Mouse (Mus musculus) cerebellum, adult 11 months (tissue): ENCODE data around the gene Plekhm1.

Source experiments
- DNase-seq: peaks from one replicate; pipeline ENCODE4 v3.0.0; 2022

Plekhm1 gene

GRCm38 (mm10) chr11:103387870-103388526, 24.5 kb downstream of the Plekhm1 start:
- no peak for DNase-seq

GRCm38 (mm10) chr11:103386827-103387226, 25.7 kb downstream of the Plekhm1 start:
- DNase-seq: no peak

DNA sequence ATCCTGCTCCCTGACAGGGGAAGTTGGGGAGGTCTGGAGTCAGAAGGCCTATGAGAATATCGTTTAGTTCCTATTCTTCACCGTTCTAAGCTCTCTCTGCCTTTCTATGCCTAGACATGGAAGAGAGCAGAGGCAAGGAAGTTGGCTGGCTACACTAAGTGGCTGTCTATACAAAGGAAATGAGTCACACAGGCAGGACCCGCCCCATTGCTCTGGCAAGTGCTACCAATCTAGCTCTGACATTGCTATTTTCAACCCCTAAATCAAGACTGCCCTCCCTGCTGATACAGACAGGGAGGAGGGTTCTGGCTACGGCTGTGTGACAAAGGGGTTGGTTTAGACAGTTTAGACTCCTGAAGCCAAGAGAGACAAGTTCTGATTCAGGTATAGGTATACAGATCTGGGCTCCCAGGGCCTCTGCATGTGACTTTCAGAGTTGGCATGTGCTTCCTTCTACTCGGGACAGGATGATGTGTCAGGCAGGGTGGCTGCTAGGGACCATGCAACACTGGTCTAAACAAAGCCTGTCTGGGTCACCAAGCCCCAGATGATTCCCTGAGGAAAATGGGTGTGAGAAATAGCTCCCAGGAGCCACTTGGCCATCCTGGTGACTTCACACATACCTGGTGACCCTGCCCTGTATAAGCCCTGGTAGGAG, 30.4 kb downstream of the Plekhm1 start:
- no peak for DNase-seq

GRCm38 (mm10) chr11:103381505-103381904, 31.0 kb downstream of the Plekhm1 start:
- DNase-seq: no peak

DNA sequence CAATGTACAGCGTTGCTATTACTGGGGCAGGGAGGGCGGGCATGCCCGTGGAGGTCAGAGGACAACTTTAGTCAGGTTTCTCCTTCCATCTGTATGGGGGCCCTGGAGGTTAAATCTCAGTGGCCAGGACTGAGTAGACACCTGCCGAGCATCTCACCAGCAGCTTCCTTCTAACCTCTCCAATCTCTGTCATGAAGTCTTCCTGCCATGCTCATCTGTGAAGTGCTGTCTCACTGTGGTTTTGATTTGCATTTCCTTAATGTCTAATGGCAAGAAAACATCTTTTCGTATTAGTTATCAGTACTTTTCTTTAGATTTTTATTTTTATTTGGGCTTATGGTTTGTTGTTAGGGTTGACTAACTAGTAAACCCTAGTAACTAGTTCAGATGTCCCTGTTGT, 32.0 kb downstream of the Plekhm1 start:
- no peak for DNase-seq

- no peak for DNase-seq
These were observed 34.1 kb downstream of the Plekhm1 start for GRCm38 (mm10) chr11:103378341-103378740.

- no peak for DNase-seq
These were observed 36.7 kb downstream of the Plekhm1 start for GRCm38 (mm10) chr11:103375772-103376171.

DNA sequence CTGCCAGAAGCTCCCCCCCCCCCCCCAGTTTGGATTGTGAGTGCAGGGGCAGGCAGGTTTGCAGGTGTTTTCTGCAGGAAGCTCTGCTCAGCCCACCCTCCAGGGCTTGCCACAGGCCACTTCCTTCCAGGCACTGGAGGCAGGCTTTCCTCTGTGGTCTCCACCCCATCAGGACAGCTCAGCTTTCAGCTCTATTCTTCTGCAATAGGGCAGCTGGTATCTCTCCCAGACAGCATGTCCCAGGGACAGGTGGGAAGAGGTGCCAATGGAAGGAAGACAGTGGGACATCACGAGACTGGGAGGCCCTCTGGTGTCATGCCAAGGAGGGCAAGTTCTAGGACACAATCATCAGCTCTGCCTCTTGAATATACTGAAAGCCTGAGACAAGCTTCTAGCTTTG, 37.2 kb downstream of the Plekhm1 start:
- DNase-seq: no peak

GRCm38 (mm10) chr11:103373922-103374321, 38.6 kb downstream of the Plekhm1 start:
- DNase-seq: no peak

- no peak for DNase-seq
These were observed 39.9 kb downstream of the Plekhm1 start for GRCm38 (mm10) chr11:103372561-103372960.

DNA sequence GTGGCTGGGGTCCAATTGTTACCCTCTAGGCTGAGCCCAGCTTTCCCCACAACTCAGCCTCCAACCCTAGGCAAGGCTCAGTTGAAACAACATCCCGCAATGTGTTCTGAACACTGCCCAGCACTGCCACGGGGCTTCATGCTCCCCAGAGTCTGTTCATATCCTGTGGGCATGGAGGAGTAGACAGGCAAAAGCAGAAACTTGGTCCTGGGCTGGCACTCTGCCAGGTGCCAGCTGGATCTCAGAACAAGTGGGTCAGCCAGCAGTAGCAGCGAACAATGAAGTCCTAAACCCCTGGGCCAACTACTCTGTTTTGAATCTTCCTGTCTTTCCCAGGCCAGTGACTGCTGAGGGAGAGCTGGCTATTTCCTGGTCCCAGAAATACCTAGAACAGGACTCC, 40.4 kb downstream of the Plekhm1 start:
- DNase-seq: no peak

GRCm38 (mm10) chr11:103371222-103371539, 41.3 kb downstream of the Plekhm1 start:
- DNase-seq: no peak

DNA sequence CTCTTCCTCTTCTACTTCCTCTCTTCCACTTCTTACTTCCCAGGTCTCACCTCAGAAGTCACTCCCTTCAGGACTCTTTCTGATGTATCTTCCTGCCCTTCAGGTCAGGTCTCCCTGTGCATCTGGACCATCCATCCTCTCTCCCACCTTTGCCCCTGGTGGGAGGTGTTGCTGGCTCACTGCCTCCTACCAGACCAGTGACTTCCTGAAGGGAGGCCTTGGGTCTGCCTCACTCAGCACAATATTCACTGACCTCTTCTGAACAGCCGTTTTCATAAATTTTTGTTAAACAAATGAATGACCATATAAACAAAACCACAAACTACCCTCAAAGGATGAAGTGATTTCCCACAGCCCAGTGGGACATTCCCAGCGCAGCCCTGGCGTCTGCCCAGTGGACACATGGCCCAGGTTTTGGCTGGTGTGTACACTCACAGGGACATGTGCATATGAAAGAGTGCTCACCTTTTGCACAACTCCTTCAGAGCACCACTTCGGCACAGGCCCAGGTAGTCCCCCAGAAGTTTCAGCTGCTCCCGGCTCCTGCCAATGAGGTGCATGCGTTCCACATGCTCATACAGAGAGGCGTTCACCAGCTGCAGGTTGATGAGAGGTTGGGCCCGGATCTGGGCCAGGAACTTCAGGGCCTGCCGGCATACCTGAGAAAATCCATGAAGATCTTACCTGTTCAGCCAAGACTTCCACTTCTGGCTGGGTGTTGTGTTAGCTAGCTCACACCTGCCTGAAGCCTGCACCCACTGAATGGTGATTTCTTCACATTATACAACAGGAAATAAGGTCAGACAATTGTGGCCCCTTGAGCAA, 41.9 kb downstream of the Plekhm1 start:
- no peak for DNase-seq

GRCm38 (mm10) chr11:103365530-103365929, 47.0 kb downstream of the Plekhm1 start:
- no peak for DNase-seq

DNA sequence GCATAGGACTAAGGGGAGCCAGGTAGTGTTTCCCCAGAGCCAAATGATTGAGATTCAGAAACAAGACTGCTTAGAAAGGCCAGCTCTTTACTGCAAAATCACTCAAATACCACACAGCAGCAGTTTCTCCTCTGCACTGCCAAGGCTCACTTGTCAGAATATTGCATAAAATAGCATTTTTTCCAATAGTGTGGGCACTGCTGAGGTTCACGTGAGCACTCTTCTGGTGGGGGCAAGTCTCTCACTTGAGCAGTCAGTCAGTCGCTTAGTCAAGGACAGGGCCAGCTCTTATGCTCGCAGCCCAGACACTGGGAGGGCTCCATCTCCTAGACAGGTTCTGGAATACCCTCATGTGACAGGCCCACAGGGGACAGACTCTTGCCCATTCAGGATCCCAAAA, 47.5 kb downstream of the Plekhm1 start:
- DNase-seq: no peak

- no peak for DNase-seq
These were observed 48.2 kb downstream of the Plekhm1 start for GRCm38 (mm10) chr11:103364335-103364734.

DNA sequence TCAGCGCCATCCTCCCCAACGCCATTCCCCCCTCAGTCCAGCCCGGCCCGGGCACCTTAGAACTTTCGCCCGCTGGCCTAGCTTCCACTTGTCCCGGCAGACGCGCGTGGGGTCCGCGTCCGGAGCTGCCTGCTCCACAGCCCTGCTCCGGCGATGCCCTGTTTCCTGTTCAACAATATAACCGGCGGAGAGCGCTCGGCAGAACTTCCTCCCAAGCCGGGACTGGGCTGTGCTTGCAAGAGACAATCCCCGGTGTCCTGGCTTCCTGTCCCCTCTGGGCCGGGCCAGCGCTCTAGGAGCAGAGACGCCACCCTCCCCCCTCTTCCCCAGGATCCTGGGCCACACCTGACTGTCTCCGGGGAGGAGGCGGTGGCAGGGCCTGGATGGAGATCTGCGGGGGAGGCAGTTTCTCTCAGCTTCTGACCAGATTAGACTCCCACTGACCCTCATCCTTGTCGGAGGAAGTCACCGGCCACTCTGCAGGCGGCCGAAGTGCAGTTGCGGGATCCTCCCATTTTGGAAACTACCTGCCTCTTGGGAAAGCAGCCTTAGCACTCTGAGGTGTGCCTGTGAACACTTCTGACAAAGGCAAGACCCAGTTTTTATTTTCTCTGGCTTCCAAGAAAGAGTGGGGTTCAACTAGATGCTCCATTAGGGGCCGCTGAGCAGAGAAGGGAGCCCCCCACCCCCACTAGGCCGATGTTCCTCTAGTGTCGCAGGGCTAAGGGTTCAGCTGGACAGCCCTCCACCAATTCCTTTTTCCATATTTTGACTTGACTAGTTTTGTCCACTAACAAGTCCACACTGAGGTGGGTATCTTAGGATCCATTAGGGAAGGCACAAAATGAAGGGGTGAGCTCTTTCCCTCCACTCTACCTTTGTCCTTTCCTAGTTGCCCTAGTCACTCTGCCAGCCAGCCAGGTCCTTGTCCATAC, 49.0 kb downstream of the Plekhm1 start, which contains the start of gene Arhgap27:
Arhgap27 (minus strand) TSS at position 479 of the 935 bp plus-strand sequence.
- peak; percentile 29 for DNase-seq

DNA sequence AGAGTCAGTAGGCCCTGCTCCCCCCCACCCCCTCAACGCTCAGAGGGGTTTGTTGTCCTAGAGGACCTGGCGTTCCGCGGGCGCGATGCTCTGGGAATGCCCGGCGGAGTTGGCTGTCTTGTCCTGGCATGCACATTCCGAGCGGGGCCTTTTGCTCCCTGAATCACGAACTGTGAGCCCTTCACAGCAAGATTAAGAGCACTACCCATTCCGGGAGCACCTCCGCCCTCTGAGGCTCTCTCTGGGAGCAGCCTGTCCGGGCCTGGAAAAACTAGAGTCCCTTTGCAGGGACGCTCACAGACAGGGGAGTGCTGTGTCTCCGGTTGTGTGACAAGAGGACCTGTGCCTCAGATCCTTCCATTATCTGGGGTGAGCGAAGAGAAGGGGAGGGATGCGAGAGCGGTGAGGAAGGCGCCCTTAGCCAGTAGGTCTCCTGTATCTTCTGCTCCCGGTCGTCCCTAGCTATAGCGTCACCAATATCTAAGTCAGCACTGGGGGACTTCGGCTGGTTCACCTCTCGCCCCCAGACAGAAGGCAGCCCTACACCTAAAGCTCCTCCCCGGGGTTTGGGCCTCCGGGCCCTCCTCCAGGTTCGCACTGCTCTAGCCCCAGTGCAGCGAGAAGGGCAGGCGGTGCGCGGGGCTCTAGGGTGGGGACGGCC, 49.8 kb downstream of the Plekhm1 start:
- DNase-seq: peak; percentile 22

DNA sequence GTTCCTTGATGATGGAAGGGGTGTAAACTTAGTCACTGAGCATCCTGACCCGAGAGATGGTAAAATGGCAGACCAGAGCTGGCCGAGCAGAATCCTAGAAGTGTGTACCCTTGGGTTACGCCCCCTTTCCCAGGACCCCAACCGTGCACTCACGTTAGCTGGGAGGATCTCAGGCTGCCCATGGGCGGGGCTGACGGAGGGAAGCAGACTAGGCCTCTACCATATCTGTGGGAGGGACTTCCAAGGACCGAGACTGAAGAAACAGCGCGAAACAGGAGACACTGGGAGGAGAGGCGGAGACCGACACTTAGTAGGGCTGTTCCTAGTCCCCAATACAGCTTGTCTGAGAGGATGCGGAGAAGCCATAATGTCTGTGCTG, 50.4 kb downstream of the Plekhm1 start:
- DNase-seq: no peak

GRCm38 (mm10) chr11:103361396-103362053, 51.0 kb downstream of the Plekhm1 start:
- DNase-seq: no peak

- DNase-seq: peak; percentile 25
These were observed 51.8 kb downstream of the Plekhm1 start for GRCm38 (mm10) chr11:103360661-103361081.
